Mouse (Mus musculus) left cerebral cortex, postnatal 25 days (tissue): ENCODE data around the gene Slc6a19. TPM values are rescaled to one million over a fixed set of nuclear protein-coding genes. Genes with fewer than 3 reads are reported as not detected.
"Not testable (repeated sequence)": the region's sequence is repeated elsewhere in the genome, so short reads cannot be mapped to it uniquely, and the experiment has no call there.

Experiments
- DNase-seq, 2 experiments: peaks; one replicate each; pipeline ENCODE4 v3.0.0; 2022; ENCODE audit warnings: low spot score in 2 of 2, mixed read lengths in 1 of 2
- intact Hi-C: fragments of 180-260 bp; cut with DNase I; formaldehyde crosslinking; loops from one replicate; pipeline ENCODE4 v1.15.1; 2025
- total RNA-seq, 2 experiments: library from RNA; stranded (reverse); gene quantifications; 2 replicates each; pipeline ENCODE4 v1.2.3; 2021

Slc6a19 gene
- total RNA-seq, 2 experiments from 2014 or later: 0.18 TPM; not detected in 1

DNA sequence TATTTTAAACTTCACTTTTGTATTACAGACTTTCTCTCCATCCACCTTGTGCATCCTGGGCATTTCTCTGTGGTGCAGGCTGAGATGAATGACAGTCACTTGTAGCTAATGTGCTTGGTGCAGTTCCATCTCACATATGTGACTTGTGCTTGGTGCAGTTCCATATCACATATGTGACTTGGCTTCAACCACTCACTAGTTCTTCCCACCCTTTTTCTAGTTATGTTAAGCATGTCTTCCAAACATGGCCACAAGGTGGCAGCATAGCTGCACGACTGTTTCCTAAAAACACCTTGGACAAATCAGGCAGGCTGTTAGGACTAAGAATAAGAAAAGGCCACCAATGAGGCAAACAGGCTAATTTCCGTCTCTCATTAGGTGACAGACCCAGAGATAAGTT is 13.6 kb upstream of the Slc6a19 start:
- peak; percentile 85 to 91 for DNase-seq
- intact Hi-C loops: loop anchor here (1.0 to 10.0 kb wide), 3 partner anchors 104 to 293 kb away; no protein-coding TSS in a partner anchor

DNA sequence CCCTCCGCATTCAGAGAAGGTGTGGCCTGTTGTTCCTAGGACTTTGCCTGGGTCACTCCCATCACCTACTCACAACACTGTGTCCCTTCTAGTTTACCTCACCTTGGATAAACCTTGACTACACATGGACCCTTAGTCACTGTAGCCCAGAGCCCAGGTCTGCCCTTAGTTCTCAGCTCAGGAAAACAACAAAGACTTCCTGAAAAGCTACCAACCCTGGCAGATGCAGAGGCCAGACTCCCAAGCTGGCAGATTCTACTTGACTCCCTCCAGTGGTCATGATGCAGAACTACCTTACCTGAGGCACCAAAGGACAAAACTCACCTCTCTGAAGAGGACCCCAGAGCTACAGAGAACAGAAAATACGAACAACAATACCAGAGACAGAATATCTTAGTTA is 9.4 kb upstream of the Slc6a19 start:
- peak in 1 of 2 experiments; percentile 19 for DNase-seq
- intact Hi-C loops: loop anchor here (1.0 to 10.0 kb wide), 2 partner anchors 68 to 289 kb away; no protein-coding TSS in a partner anchor

DNA sequence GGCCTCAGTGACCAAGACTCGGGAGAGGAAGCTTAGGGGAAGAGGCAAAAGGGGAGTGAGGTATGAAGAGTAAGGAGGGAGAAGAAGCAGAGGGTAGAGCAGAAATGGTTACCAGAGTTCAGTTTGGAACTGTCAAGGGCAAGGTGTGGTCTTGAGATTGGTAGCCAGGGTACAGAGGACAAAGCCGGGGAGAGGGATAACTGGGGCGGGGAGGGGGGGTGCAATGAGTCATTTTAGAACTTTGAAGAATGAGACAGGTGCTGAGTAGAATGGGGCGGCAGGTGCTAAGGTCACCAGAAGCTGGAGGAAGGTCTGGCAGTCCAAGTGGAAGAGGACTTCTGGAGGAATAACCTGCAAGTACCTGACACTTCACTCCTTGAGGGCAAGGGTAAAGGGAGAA is 8.5 kb upstream of the Slc6a19 start:
- intact Hi-C loops: loop anchor here (10.0 kb wide), 1 partner anchor 288 kb away; no protein-coding TSS in a partner anchor
- DNase-seq: no peak

DNA sequence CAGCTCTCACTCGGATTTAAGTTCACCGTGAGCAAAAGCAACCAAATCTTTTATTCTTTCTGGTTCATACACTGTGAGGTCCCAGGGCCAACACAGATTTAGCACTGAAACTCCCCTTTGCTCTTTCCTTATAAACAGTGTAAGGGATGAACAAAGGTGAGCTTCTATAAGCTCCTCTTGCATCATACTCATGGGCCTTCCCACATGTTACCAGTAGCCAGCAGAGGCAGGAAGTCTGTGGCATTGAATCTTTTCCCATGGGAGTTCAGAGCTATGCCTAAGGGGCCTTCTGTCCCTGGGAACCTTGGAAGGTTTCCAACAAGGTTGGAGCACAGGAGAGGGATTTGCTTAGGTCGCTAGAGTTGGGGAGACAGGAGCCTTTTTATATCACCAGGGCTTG is 7.6 kb upstream of the Slc6a19 start:
- intact Hi-C loops: loop anchor here (10.0 kb wide), 1 partner anchor 287 kb away; no protein-coding TSS in a partner anchor

DNA sequence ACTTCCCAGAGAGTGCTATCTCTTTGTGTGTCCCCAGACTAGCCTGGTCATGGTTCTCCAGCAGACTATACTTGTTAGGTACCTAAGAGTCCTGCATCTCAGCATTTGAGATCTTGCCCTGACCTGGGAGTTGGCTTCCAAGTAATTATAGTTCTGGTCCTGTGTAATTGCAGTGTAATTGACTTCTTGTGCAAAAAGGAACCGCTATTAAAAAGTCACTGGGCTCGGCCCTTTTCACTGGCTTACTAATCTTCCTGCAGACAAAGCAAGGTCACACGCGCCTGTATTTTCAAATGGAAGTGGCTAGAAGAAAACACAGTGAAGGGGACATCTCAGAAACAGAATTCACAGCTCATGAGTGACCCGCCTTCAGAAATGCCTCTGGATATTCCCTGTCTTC is 7.1 kb upstream of the Slc6a19 start:
- intact Hi-C loops: loop anchor here (10.0 kb wide), 1 partner anchor 287 kb away; no protein-coding TSS in a partner anchor
- no peak for DNase-seq

More for the DNA sequence above, 7.6 kb upstream of the Slc6a19 start:
- no peak for DNase-seq

DNA sequence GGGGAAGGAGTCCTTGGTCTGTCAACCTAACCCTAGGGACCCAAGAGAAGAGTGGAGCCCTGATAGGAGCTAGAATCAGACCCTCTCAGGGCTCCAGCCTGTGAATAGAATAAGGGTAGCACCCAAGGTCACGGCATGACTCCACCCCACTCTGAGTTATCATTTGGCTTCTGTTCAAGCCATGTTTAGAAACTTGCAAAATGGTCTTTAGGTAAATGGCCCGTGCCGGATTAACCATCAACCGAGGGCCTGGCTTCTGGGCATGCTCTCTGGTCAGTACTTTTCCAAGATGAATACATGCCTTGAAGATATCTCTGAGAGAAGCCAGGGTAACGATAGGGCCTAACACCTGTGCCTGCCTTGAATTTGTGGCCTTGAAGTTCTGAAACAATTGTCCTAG is 6.6 kb upstream of the Slc6a19 start:
- no peak for DNase-seq
- intact Hi-C loops: loop anchor here (10.0 kb wide), 1 partner anchor 286 kb away; no protein-coding TSS in a partner anchor

DNA sequence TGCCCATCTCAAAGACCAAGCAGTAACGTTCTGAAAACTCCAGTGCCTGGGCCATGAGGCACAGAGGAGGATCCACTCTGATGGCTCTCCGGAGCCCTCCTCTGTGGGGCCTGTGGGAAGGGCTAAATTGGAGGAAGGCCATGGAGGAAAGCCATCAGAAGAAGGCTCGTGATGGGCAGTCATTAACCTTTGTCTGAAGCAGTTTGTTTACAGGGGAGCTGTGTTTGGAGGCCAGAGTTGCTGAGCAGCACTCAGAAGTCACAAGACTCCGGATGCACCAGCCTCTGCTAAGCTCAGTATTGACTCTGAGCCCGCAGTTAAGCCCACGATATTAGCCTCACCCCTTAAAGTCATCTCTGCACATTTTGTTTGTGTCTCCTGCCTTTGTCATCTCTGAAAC is 4.8 kb upstream of the Slc6a19 start:
- intact Hi-C loops: no loop called here
- no peak for DNase-seq

DNA sequence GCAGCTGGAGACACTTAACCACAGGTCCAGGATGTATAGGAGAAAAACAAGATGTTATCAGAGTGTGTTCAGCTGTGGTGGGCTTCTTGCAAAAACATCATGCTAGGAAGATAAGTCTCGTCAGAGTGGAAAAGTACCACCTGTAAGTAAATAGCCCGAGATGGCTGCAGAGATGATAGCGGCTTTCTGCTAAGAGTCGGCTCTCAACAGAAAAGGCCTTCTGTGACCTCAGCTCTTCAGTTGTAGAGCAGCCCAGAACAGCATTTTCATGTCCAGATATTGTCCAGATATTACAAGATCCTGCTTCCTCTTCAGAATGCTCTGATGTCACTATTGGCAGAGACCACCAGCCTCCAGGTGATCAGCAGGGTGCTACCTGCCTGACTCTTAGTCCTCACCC is 1.2 kb downstream of the Slc6a19 start:
- DNase-seq, intact Hi-C loops: not testable (repeated sequence)

DNA sequence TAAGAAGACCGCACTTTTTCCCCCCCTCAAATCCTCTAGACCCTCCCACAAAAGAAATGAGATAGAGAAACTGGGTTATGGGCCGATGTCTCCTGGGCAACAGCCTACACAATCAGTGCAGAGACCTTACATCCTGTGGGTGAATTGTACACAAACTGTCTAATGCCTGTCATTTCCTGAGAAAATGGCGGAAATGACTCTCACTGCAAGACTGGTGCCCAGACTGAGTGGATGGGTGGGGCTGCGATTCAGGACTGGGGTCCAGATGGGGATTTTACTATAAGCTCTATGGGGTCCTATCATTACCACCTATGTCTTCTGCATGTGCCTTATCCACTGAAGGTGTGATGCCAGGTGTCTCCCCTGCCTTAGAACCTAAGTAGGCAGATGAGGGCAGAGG is 1.9 kb downstream of the Slc6a19 start:
- DNase-seq: no peak
- intact Hi-C loops: no loop called here

DNA sequence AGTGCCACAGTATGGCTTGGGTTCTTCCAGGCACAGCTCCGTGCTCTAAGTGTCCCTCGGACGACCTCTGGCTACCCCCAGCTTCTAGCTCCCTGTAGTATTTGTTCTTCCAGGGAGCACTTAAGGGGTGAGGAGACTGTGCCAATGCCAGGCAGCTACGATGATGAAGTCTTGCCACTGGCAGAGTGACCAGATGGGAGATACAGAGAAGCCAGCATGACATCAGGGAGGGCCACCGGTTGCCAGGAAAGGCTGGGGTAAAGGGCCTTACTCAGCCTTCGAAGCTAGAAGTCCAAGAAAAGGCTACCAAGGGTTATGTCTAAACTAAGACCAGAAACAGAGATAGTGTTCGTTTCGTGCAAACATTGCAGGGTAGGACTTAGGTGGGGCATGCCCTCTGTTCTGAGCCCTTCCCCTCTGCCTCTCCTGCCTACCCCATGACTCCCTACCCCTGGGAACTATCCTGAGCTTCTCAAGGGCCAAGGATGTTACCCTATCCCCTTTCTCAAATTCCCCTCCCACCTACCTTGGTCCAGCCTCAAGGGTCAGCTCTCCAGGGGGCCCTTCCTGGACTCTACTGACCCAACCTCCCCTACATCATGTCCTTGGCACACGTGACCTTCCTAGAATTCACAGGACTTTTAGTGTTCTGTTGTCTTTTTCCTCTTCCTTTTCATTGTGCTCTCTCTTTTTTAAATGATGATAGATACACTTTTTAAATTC is 3.3 kb downstream of the Slc6a19 start:
- intact Hi-C loops: no loop called here
- no peak for DNase-seq

DNA sequence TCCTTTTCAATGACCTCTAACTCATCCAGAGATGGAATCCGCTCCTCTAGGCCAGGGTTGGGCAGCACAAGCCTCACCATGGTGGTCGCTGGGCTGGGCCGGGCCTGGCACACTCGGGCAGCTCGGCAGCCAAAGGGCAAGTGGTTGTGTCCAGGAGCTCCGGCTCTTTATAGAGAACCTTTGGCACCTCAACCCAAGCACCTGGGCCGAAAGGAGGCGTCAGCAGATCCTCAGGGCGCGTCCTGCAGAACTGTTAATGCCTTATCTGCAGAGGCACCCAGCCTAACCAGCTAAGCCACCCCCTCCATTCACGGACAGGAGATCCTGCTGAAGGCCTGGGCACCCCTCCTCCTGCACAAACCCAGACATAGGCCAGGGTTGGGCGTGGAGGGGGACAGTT is 4.1 kb downstream of the Slc6a19 start:
- intact Hi-C loops: no loop called here
- DNase-seq: no peak

DNA sequence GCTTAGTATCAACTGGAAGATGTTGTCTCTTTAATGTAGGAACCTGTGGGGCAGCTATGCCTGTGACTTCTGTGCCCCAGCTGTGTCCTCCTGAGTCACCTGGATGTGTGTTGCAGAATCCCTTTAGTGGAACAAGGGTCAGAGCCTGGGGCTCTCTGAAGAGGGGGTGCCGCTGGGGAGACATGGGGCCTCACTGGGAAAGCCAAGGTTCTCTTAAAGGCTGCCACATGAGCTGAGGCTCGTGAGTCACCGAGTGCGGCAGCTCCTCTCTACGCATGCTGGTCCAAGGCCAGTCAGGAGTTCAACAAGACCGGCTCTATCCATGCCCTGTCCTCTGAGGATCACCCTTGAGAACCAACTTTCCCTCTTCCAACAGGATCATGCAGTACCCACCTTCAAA is 5.0 kb downstream of the Slc6a19 start:
- intact Hi-C loops: no loop called here
- DNase-seq: no peak

DNA sequence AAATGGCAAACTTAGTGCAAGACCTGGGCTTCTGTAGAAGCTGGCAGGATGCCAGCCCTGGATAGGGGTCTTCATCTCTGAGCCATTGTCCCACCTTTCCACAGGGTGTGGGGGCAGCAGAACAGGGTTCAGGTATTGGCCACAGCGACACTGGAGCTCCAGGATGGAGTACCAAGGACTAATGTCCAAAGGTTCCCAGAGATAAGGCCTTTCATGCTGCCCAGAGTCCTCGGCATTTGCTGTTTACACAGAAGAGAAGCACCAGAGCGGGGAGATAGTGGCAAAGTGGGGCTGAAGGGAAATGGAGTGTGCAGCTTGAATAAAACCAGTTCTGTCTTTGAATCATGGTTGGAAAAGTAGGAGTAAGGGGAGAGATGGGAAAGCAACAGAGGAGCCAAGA is 8.1 kb downstream of the Slc6a19 start:
- intact Hi-C loops: no loop called here
- DNase-seq: no peak

DNA sequence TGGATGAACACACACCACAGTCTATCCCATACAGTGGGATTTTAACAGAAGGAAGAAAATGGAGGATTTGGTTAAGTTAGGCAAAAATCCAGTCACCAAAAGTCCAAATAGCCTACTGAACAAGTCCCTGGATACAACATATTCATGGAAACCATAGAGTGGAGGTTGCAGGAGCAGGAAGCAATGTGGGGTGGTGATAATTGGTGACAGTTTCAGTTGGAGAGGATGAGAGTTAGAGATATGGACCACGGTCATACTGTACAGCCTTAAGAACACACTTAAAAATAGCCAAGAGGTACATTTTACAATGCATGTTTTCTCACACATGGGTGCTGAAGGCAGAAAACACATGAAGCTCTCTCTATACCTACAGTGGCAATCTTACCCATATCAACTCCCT is 9.7 kb downstream of the Slc6a19 start:
- intact Hi-C loops: loop anchor here (5.0 kb wide), 1 partner anchor 183 kb away; no protein-coding TSS in a partner anchor
- no peak for DNase-seq

DNA sequence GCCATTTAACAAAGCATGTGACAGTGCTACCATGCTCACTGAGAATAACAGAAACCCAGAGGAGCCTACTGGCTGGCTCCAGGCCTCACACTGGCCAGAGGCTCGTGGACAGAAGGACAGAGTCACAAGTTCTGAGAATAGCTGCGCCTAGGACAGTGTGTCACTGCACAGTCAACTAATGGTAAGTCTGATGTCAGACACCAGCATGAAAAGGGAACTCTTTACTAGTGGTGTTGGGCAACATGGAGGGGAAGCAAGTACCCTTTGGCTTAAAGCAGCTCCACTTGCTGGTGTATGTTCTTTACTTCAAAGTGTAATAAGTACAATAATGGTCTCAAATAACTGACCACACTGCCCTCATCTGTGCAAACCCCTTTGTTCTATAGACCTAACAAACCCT is 11.3 kb downstream of the Slc6a19 start:
- no peak for DNase-seq
- intact Hi-C loops: loop anchor here (5.0 kb wide), 1 partner anchor 181 kb away; no protein-coding TSS in a partner anchor

DNA sequence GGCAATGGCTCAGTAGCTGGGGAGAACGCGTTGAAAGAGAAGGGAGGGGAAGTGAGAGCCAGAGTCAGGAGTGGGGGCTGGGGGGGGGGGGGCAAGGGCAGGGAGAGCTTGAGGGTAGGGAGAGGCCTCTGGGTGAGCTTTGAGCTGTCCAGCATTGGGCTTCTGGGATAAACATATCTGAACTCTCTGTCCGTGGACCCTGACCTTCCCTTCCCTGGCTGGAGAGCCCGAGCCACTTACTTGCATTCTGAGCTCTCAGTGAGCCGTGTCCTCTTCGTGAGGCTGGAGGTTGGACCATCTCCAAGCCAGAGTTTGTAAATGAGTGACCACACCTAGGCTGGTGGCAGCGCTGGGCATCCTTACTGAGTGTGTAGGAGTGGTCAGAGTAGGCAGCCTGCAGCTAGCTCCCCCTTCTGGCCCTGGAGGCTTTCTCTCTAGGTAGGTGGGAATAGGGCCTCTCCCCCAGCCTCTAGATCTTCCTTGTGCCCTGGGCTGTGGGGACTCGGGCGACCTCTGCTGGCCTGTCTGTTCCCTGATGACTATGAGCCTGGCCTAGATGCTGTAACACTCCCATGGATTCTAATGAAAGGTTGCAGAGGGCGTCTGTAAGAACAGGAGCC is 12.3 kb downstream of the Slc6a19 start:
- intact Hi-C loops: loop anchor here (1.0 to 5.0 kb wide), 2 partner anchors 46 to 180 kb away; no protein-coding TSS in a partner anchor
- DNase-seq: peak; percentile 31 to 55

DNA sequence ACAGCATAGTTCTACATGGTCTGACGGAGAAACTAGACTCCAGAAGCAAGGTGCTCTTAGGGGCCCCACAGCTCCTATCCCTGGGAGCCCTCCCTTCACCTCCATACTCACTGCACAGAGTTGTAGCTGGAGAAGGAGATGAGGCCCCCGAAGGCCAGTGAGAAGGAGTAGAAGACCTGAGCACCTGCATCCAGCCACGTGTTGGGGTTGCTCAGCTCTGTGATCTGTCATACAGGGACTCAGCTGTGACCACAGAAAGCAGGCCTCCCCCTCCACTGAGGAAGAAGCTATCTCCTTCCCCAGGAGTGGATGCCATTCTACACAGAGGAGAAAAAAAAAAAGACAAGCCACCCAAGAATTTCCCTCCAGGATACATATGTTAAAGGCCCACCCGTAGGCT is 15.7 kb downstream of the Slc6a19 start:
- intact Hi-C loops: no loop called here
- no peak for DNase-seq

DNA sequence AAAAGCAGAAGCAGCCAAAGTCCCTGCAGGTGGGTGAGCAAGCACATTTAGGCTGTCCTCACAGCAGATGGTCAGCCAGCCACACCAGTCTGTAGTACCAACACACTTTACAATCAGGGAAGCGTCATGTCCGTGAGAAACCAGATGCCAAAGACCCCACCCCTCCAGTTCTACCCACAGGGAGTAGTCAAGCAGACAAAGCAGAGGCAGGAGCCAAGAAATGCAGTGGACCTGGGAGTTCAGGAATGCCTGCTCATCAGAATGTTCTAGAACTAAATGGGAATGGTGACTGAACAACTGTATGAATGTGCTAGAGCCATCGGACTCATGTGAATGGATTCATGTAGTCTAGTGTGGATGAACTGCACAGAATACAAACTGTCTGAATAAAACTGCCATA is 17.1 kb downstream of the Slc6a19 start:
- intact Hi-C loops: no loop called here
- no peak for DNase-seq

DNA sequence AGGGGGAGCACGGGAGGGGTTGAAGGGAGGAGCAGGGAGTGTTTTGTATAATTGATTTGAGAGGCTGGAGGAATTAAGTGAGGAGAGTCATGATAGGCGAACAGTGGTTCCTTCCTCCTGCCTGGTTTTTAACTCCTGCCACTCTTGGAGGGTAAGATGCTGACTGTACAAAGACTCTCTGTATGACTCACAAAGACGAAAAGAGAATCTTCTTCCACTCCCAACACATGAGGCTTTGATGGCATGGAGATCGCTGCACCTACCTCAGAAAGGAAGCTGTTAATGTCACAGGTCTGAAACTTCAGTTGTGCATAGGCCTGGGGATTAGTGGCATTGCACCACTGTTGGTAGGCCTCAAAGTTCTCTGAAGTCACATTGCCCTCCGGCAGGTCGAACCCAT is 19.2 kb downstream of the Slc6a19 start:
- intact Hi-C loops: no loop called here
- DNase-seq: no peak

DNA sequence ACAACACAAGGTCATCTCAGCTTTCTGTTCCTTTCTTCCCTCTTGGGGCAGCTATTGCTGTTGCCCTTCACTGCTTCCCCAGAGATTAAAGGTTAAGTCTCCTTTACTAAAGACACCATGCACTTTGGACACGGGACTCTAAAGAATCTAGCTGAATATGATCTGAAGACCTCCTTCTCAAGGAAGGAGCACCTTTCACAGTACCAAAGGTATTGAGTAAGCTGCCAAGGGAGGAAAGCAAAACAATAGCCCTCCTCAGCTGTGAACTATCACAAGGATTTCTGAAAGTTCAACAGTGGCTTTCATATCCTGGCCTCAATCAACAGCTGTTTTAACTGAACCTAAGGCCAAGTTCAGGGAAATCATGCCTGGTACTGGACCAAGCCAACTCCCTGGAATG is 20.3 kb downstream of the Slc6a19 start:
- DNase-seq: no peak
- intact Hi-C loops: no loop called here

DNA sequence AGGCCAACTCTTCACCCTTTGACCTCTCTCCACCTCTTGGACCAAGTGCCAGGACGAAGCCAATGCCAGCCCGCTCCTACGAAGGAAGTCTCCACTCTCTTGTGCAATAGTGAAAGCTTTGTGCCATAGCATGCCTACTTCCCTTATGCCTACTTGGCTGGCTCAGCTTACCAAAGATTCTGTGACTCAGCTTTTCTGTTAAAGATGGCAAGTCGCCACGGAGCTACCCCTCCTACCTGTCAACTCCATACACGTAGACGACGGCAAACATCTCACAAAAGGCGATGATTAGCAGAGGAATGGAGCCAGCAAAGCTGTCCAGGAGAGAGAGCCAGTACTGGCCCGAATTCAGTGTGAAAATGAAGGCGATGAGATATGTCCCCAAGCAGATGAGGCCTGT is 21.0 kb downstream of the Slc6a19 start:
- DNase-seq: peak; percentile 18 to 71
- intact Hi-C loops: no loop called here
